Mouse (Mus musculus) heart, embryonic 15.5 days (tissue): ENCODE results near the gene Defb43. TPM values are rescaled to one million over a fixed set of nuclear protein-coding genes. Genes with fewer than 3 reads are reported as not detected.
A peak's percentile ranks its signal among the peaks of the same experiment; 100 is the strongest.

Source experiments
- ATAC-seq: fragments of 200-750 bp; cut with Nextera tagmentation; replicated peaks from 2 replicates; pipeline ENCODE4 v1.8.0; 2017; ENCODE audit warnings: low read depth, moderate TSS enrichment; ENCODE audit not compliant: insufficient number of reproducible peaks, insufficient read depth, low FRiP score
- H3K27ac ChIP-seq: fragments of 300-500 bp; sonication (generic); 2 replicates; pipeline ENCODE4 v1.5.1; 2015; ENCODE audit warnings: mild to moderate bottlenecking, inconsistent platforms
- H3K27me3 ChIP-seq: fragments of 300-500 bp; sonication (generic); 2 replicates; pipeline ENCODE4 v1.6.1; 2015; ENCODE audit warnings: inconsistent platforms
- H3K36me3 ChIP-seq: fragments of 300-500 bp; sonication (generic); 2 replicates; pipeline ENCODE4 v1.6.1; 2015; ENCODE audit warnings: mild to moderate bottlenecking, inconsistent platforms
- H3K4me1 ChIP-seq: fragments of 300-500 bp; sonication (generic); replicated peaks from 2 replicates; pipeline ENCODE4 v1.6.1; 2015; ENCODE audit warnings: inconsistent platforms
- H3K4me2 ChIP-seq: fragments of 300-500 bp; sonication (generic); 2 replicates; pipeline ENCODE4 v1.6.1; 2015; ENCODE audit warnings: inconsistent platforms, mild to moderate bottlenecking, moderate library complexity
- H3K4me3 ChIP-seq: fragments of 300-500 bp; sonication (generic); 2 replicates; pipeline ENCODE4 v1.5.1; 2015; ENCODE audit warnings: mild to moderate bottlenecking, inconsistent platforms
- H3K9ac ChIP-seq: fragments of 300-500 bp; sonication (generic); 2 replicates; pipeline ENCODE4 v1.6.1; 2015; ENCODE audit warnings: mild to moderate bottlenecking, inconsistent platforms
- H3K9me3 ChIP-seq: fragments of 300-500 bp; sonication (generic); replicated peaks from 2 replicates; pipeline ENCODE4 v1.6.1; 2016; ENCODE audit warnings: inconsistent platforms
- WGBS: fragments of 180-500 bp; shearing (Covaris S2); methylation state at CpG from one replicate; pipeline ENCODE4 v1.1.7; 2015; ENCODE audit warnings: mixed read lengths; 5-methylcytosine and 5-hydroxymethylcytosine counted together
- polyA plus RNA-seq: library from polyadenylated mRNA; unstranded; fragments of >200 nt; fragmentation: Nextera tagmentation; extraction: Ambion mirVana; gene quantifications from 2 replicates; pipeline ENCODE4 v1.2.1, GENCODE M21; 2015

Defb43 gene
- polyA plus RNA-seq, 1 experiment from 2014 or later: not detected

GRCm38 (mm10) chr14:63066630-63067310 lies 55.2 kb downstream of the Defb43 start:
- H3K9me3 ChIP-seq: no peaks in the 10 kb centered on the region
- H3K4me3 ChIP-seq: peak overlapping the region; percentile 8; the same call in 1 of the 2 replicates
- H3K9ac ChIP-seq: peak overlapping the region; percentile 16; the same call in 1 of the 2 replicates
- H3K27ac ChIP-seq: peak overlapping the region; percentile 92
- H3K36me3 ChIP-seq: no peaks in the 10 kb centered on the region
- peaks cover 46% of the 10 kb centered on the region for H3K4me1 ChIP-seq
- peak overlapping the region; percentile 51 for H3K4me2 ChIP-seq
- no peaks in the 10 kb centered on the region for H3K27me3 ChIP-seq
- WGBS: 12% methylated on average over 16 of the region's 16 CpGs
- ATAC-seq: peak; percentile 29; the same call in 1 of the 2 replicates

Other genes with a start within 250 kb of the Defb43 start
- 3.0 and 4.8 TPM in 2 replicates for gene Wdfy2, start 174.1 kb upstream of the Defb43 start, polyA plus RNA-seq
- not detected in 2 replicates for gene Defb48, start 27.3 kb upstream of the Defb43 start, polyA plus RNA-seq
- not detected in 2 replicates for gene Defb47, start 13.7 kb upstream of the Defb43 start, polyA plus RNA-seq
- gene Defb42, start 35.2 kb downstream of the Defb43 start, polyA plus RNA-seq: 1.5 and 1.6 TPM in 2 replicates
- not detected in 2 replicates for gene Defb30, start 38.2 kb downstream of the Defb43 start, polyA plus RNA-seq